Mouse (Mus musculus) left cerebral cortex, postnatal 25 days (tissue): ENCODE results near the gene Nme7. TPM values are rescaled to one million over a fixed set of nuclear protein-coding genes. Genes with fewer than 3 reads are reported as not detected.

Experiments
- DNase-seq, 2 experiments: peaks; one replicate each; pipeline ENCODE4 v3.0.0; 2022; ENCODE audit warnings: low spot score in 2 of 2, mixed read lengths in 1 of 2
- intact Hi-C: fragments of 180-260 bp; cut with DNase I; formaldehyde crosslinking; loops from one replicate; pipeline ENCODE4 v1.15.1; 2025
- total RNA-seq, 2 experiments: library from RNA; stranded (reverse); gene quantifications; 2 replicates each; pipeline ENCODE4 v1.2.3; 2021

Nme7 gene
- total RNA-seq, result 10 to 100 TPM; 22.4 to 24.7 TPM

GRCm38 (mm10) chr1:164303821-164304220, at the start of gene Nme7:
Gene Nme7, plus strand, starts transcription at chr1:164304121.
- DNase-seq, result no peak
- intact Hi-C loops, result no loop called here

- DNase-seq, result no peak
- intact Hi-C loops, result no loop called here
These were observed 49.1 kb upstream of the Nme7 start for GRCm38 (mm10) chr1:164254836-164255235.

- no peak for DNase-seq
- intact Hi-C loops, result no loop called here
These were observed 43.5 kb upstream of the Nme7 start for GRCm38 (mm10) chr1:164260171-164261028.

- peak in 1 of 2 experiments; percentile 65 for DNase-seq
- intact Hi-C loops, result no loop called here
These were observed 42.4 kb upstream of the Nme7 start for GRCm38 (mm10) chr1:164261553-164261952.

- intact Hi-C loops, result no loop called here
- DNase-seq, result no peak
These were observed 33.0 kb upstream of the Nme7 start for GRCm38 (mm10) chr1:164270941-164271340.

GRCm38 (mm10) chr1:164273659-164274058, 30.3 kb upstream of the Nme7 start:
- intact Hi-C loops, result no loop called here

GRCm38 (mm10) chr1:164275455-164275954, 28.4 kb upstream of the Nme7 start, which contains the start of gene Ccdc181:
Gene Ccdc181, plus strand, starts transcription at chr1:164275585.
- peak; percentile 95 to 97 for DNase-seq
- intact Hi-C loops, result no loop called here

More at GRCm38 (mm10) chr1:164273659-164274058, 30.3 kb upstream of the Nme7 start:
- DNase-seq, result no peak

- intact Hi-C loops, result no loop called here
- no peak for DNase-seq
These were observed 27.4 kb upstream of the Nme7 start for GRCm38 (mm10) chr1:164276552-164276951.

GRCm38 (mm10) chr1:164279332-164279731, 24.6 kb upstream of the Nme7 start:
- intact Hi-C loops, result no loop called here
- no peak for DNase-seq

GRCm38 (mm10) chr1:164284007-164284406, 19.9 kb upstream of the Nme7 start:
- DNase-seq, result no peak
- intact Hi-C loops, result no loop called here

GRCm38 (mm10) chr1:164287406-164287805, 16.5 kb upstream of the Nme7 start:
- no peak for DNase-seq
- intact Hi-C loops, result no loop called here

- DNase-seq, result no peak
- intact Hi-C loops, result loop anchor here (5.0 kb wide), 1 partner anchor 145 kb away; no protein-coding TSS in a partner anchor
These were observed 11.9 kb upstream of the Nme7 start for GRCm38 (mm10) chr1:164292040-164292439.

- intact Hi-C loops, result loop anchor here (5.0 kb wide), 1 partner anchor 147 kb away; no protein-coding TSS in a partner anchor
- no peak for DNase-seq
These were observed 9.8 kb upstream of the Nme7 start for GRCm38 (mm10) chr1:164294071-164294470.

GRCm38 (mm10) chr1:164296473-164296872, 7.4 kb upstream of the Nme7 start:
- intact Hi-C loops, result no loop called here
- DNase-seq, result no peak

GRCm38 (mm10) chr1:164301949-164302348, 2.0 kb upstream of the Nme7 start:
- DNase-seq, result no peak
- intact Hi-C loops, result no loop called here

- intact Hi-C loops, result no loop called here
- DNase-seq, result peak; percentile 97 to 99
These were observed 3.3 kb downstream of the Nme7 start, which contains the start of gene Blzf1 for GRCm38 (mm10) chr1:164307124-164307751. Gene Blzf1, minus strand, starts transcription at chr1:164307489.

- DNase-seq, result no peak
- intact Hi-C loops, result no loop called here
These were observed 4.0 kb downstream of the Nme7 start for GRCm38 (mm10) chr1:164307922-164308321.

GRCm38 (mm10) chr1:164314085-164314484, 10.2 kb downstream of the Nme7 start:
- DNase-seq, result no peak
- intact Hi-C loops, result no loop called here

- DNase-seq, result peak in 1 of 2 experiments; percentile 26
- intact Hi-C loops, result loop anchor here (5.0 kb wide), 2 partner anchors 122 to 722 kb away; no protein-coding TSS in a partner anchor
These were observed 11.3 kb downstream of the Nme7 start for GRCm38 (mm10) chr1:164315266-164315665.

- DNase-seq, result peak; percentile 83 to 85
- intact Hi-C loops, result loop anchor here (2.0 to 5.0 kb wide), 4 partner anchors 121 to 804 kb away; no protein-coding TSS in a partner anchor
These were observed 12.8 kb downstream of the Nme7 start for GRCm38 (mm10) chr1:164316697-164317096.
